Mouse (Mus musculus) mesoderm, embryonic 11.5 days (tissue): ENCODE measurements around the gene Smyd4.

Experiments
- DNase-seq: peaks from one replicate; pipeline ENCODE4 v3.0.0-alpha.2; 2012; ENCODE audit warnings: low read depth, low spot score

Smyd4 gene

GRCm38 (mm10) chr11:75420037-75420436 lies 71.8 kb downstream of the Smyd4 start:
- no peak for DNase-seq

- DNase-seq = no peak
Measured at GRCm38 (mm10) chr11:75420810-75421374, 72.7 kb downstream of the Smyd4 start.

- DNase-seq = peak; percentile 50
Measured at GRCm38 (mm10) chr11:75421375-75422012, 73.3 kb downstream of the Smyd4 start.

DNA sequence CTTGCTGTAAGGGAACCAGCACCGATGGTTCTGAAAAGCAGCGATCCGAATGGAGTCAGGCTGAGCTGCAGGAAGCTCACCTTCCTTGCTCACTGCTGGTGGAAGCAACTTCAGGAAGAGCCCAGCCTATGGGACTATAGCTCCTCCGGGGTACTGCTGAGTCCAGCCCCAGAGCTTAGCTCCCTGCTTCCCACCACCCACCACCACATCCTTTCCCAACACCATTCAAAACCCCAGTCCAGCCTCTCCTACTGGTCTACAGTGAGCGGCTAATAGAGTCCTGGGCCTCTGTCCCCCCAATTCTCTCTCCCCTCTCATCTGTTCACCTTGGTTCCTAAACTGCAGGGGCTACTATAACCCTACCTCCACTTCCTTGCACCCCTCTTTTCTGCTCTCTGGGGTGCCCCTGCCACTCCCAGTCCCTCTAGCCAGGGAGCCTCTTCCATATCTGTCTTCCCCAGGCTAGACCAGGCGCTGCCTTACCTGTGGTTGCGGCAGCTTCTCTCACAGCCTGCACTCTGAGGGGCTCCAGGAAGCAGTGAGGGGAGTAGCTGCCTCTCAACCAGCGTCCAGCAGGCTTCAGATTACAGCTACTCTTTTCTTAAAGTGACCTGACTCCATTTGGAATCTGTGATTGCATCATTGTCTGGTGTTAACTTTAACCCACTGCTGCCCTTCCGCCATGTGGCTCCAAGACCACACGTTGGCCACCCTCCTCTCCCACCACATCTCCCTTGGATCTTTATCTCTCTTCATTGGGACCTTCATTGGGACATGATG lies 74.0 kb downstream of the Smyd4 start, which contains the start of gene Serpinf1:
Gene Serpinf1 (minus strand): TSS at position 689 of the 780 bp plus-strand sequence.
- peak; percentile 45 for DNase-seq

DNA sequence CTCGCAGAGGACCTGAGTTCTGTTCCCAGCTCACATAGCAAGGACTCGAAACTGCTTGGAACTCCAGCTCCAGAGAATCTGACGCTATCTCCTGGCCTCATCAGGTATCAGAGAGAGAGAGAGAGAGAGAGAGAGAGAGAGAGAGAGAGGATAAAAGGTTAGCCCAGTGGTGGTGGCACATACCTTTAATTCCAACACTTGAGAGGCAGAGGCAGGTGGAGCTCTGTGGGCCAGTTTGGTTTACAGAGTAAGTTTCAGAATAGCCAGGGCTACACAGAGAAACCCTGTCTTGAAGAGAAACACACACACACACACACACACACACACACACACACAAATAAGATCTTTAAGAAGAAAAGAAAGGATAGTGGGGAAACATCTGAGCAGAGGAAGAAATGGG lies 74.9 kb downstream of the Smyd4 start:
- DNase-seq = no peak

GRCm38 (mm10) chr11:75424033-75424432 lies 75.8 kb downstream of the Smyd4 start:
- no peak for DNase-seq

DNA sequence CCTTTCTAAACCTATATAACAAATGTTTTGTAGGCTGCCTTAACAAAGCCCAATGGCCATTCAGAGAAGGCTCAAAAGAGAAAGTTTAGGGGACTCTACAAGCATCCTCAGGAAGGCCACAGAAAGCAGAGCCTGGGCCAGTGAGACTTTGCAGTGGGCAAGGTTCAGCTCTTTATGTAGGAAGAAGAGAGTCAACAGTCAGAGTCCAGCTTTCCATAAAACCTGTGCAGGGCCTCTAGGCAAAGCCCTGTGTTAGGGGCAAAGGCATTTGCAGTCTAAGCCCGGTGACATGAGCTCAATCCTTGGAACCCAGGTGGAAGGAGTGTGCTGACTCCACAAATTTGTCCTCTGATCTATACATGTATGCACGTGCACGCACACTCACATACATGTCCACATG lies 76.2 kb downstream of the Smyd4 start:
- no peak for DNase-seq

GRCm38 (mm10) chr11:75429019-75429705 lies 80.9 kb downstream of the Smyd4 start:
- no peak for DNase-seq

GRCm38 (mm10) chr11:75431307-75431706 lies 83.1 kb downstream of the Smyd4 start:
- DNase-seq = no peak

- no peak for DNase-seq
Measured at GRCm38 (mm10) chr11:75434138-75434537, 85.9 kb downstream of the Smyd4 start.

DNA sequence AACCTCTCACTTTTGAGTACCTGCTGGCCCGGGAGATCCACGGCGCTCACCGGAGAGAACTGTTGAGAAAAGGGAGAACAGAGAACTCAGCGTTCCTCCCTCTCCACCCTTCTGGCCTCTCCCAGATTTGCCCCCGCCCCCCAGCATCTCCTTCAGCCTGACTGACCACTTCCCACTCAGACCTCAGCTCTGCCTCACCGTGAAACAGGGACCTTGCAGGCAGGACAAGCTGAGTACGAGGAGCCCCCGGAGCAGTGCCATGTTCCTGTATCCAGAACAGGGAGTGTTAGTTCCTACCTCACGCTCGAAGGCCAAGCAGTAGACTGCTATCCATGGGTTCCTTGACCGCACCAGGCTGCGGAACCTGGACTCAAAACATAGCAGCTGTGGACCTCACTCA lies 90.0 kb downstream of the Smyd4 start:
- DNase-seq = no peak

- DNase-seq = no peak
Measured at GRCm38 (mm10) chr11:75438804-75439203, 90.6 kb downstream of the Smyd4 start.

DNA sequence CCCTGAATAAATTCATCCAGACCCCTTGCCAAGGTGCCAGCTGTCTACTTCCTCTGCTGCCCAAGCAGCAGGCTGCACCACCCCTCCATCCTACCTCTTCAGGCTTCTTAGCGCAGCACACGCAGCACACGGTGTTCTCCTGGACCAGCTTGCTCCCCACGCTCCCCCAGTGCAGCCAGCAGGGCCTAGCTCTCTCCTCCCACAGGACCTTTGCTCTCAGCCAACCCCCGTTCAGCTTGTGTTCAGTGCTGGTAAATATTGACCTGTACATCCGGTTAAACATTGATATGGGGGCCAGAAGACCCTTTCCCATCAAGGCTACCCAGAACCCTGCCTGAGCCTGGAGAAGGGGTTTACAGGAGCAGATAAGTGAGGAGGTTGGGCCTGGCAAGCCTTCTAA lies 91.1 kb downstream of the Smyd4 start, which contains the start of gene Serpinf2:
Gene Serpinf2 (minus strand): TSS at position 229 of the 400 bp plus-strand sequence.
- DNase-seq = no peak

DNA sequence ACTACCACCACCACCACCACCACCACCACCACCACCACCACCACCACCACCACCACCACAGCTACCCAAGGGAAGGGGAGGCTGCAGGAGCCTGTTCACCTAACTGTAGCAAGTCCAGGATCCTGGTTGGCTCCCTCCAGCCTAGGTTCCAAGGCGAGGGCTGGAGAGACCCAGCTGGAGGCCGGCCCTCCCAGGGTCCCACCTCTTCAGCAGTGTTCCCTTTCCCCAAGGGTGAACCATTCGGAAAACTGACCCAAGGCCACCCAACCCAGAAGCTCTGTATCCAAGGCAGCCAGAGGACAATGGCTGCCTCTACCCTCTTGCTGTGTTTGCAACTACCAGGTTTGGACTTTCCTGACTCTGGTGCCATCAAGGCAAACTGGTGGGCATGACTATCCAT lies 91.7 kb downstream of the Smyd4 start:
- no peak for DNase-seq

- DNase-seq = no peak
Measured at GRCm38 (mm10) chr11:75441034-75441433, 92.8 kb downstream of the Smyd4 start.

- DNase-seq = no peak
Measured at GRCm38 (mm10) chr11:75441601-75442000, 93.4 kb downstream of the Smyd4 start.

GRCm38 (mm10) chr11:75443711-75444110 lies 95.5 kb downstream of the Smyd4 start:
- DNase-seq = peak; percentile 30

DNA sequence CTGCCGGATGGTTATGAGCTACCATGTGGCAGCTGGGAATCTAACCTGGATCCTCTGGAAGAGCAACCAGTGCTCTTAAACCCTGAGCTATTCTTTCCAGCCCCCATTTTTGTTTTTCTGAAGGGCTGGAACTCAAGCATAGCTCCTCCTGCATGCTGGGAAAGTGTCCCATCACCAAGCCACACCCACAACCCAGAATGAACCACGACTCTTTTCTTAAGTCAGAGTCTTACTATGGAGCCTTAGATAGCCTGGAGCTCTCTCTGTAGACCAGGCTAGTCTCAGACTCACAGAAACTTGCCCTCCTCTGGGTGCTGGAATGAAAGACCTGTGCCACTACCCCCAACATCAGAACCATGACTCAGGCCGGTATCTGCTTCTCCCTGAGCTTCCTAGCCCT lies 100.3 kb downstream of the Smyd4 start:
- no peak for DNase-seq

- DNase-seq = no peak
Measured at GRCm38 (mm10) chr11:75449695-75450094, 101.5 kb downstream of the Smyd4 start.

DNA sequence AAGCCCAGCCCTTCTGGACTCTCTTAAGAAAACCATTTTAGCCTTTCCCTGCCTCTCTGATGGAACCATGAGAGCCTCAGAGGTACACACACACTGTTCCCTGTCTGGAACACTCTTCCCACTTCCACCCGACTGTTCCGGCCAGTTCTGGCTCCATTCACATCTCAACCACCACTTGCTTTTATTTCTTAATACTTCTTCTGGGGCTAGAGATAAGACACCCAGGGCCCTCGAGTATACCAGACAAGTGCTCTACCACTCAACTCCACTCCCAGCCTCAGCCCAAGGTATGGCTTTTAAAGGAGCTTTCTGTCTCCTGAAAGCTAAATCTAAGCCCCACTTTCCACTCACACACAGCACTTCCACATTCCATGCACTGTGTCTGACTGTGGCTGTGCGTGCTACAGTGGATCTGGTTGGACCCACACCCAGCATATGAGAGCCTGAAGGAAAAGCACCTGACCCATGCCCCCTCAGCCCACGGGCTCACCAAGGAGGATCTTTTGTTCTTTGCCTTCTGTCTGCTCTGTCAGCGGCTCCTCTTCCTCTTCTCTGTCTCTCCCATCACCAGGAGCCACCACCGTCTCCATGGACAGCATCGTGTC lies 102.2 kb downstream of the Smyd4 start:
- DNase-seq = no peak

GRCm38 (mm10) chr11:75450936-75451335 lies 102.7 kb downstream of the Smyd4 start:
- no peak for DNase-seq

- DNase-seq = no peak
Measured at GRCm38 (mm10) chr11:75452081-75452480, 103.8 kb downstream of the Smyd4 start.
